Mouse (Mus musculus): ENCODE measurements around the gene Vps9d1. TPM values are rescaled to one million over a fixed set of nuclear protein-coding genes. Genes with fewer than 3 reads are reported as not detected.
"Not testable (repeated sequence)": the region's sequence is repeated elsewhere in the genome, so short reads cannot be mapped to it uniquely, and the experiment has no call there.

Gene Vps9d1
- polyA plus RNA-seq, 2 experiments: 27.4 to 86.1 TPM

- Histone ChIP-seq H3K4me2 (replicated peaks; ENCODE audit: low read depth, low read length, severe bottlenecking) (no peak overlapping the region), H3K9me3 (ENCODE audit: control insufficient read depth, low read length) (no peaks in the 10 kb centered on the region), H3K27me3 (ENCODE audit: control insufficient read depth, insufficient read depth, low read length) (no peaks in the 10 kb centered on the region), H3K36me3 (ENCODE audit: control insufficient read depth, insufficient read depth, low read length) (peaks cover 35% of the 10 kb centered on the region), H3K4me3 (replicated peaks; ENCODE audit: low read length) (no peak overlapping the region), H3K4me1 (ENCODE audit: control insufficient read depth, insufficient read depth, low read length) (no peaks in the 10 kb centered on the region), H3K27ac (replicated peaks; ENCODE audit: low read depth, low read length) (no peak overlapping the region), H3K9ac (ENCODE audit: low read depth, low read length, severe bottlenecking) (no peak overlapping the region)
- WGBS: 93% methylated on average over 8 of the region's 8 CpGs
- ATAC-seq (ENCODE audit: low FRiP score, low read depth) (no peak), DNase-seq (ENCODE audit: low spot score) (no peak)
- no peak for TF ChIP-seq POLR2A (IDR thresholded peaks at IDR 0.05; ENCODE audit: borderline replicate concordance, extremely low read depth, insufficient read depth, insufficient read length)
Measured at GRCm38 (mm10) chr8:123290679-123291078, 36.5 kb upstream of the Vps9d1 start.

- H3K4me2 ChIP-seq (replicated peaks; ENCODE audit: low read depth, low read length, severe bottlenecking): no peak overlapping the region
- ATAC-seq (ENCODE audit: low FRiP score, low read depth) (no peak), DNase-seq (ENCODE audit: low spot score) (no peak)
- H3K36me3 ChIP-seq (ENCODE audit: control insufficient read depth, insufficient read depth, low read length): peaks cover 33% of the 10 kb centered on the region
- 69% methylated on average over 4 of the region's 4 CpGs for WGBS
- H3K9ac ChIP-seq (ENCODE audit: low read depth, low read length, severe bottlenecking): no peak overlapping the region
- TF ChIP-seq POLR2A (IDR thresholded peaks at IDR 0.05; ENCODE audit: borderline replicate concordance, extremely low read depth, insufficient read depth, insufficient read length): no peak
- no peaks in the 10 kb centered on the region for H3K4me1 ChIP-seq (ENCODE audit: control insufficient read depth, insufficient read depth, low read length)
- H3K9me3 ChIP-seq (ENCODE audit: control insufficient read depth, low read length): no peaks in the 10 kb centered on the region
- no peak overlapping the region for H3K27ac ChIP-seq (replicated peaks; ENCODE audit: low read depth, low read length)
- no peak overlapping the region for H3K4me3 ChIP-seq (replicated peaks; ENCODE audit: low read length)
- no peaks in the 10 kb centered on the region for H3K27me3 ChIP-seq (ENCODE audit: control insufficient read depth, insufficient read depth, low read length)
Measured at GRCm38 (mm10) chr8:123290166-123290565, 36.0 kb upstream of the Vps9d1 start.

DNA sequence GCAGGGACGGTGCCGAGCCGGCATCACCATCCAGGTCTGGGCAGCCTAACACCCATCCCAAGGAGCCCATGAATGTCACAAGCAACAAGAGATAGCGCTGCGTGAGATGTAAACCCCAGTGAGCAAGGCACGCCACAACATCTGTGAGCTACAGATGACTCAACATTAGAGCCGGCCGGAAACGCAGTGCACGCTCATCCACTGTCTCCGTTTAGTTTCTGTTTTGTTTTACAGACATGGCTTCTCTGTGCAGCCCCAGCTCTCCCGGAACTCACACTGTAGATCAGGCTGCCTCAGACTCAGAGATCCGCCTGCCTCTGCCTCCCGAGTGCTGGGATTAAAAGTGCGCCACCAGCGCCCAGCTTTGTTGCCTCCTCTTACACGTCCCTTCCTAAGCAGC is 33.2 kb upstream of the Vps9d1 start:
- WGBS: 95% methylated on average over 17 of the region's 17 CpGs
- Histone ChIP-seq H3K4me1 (ENCODE audit: control insufficient read depth, insufficient read depth, low read length) (no peaks in the 10 kb centered on the region), H3K4me2 (replicated peaks; ENCODE audit: low read depth, low read length, severe bottlenecking) (no peak overlapping the region), H3K9ac (ENCODE audit: low read depth, low read length, severe bottlenecking) (no peak overlapping the region), H3K27ac (replicated peaks; ENCODE audit: low read depth, low read length) (no peak overlapping the region), H3K9me3 (ENCODE audit: control insufficient read depth, low read length) (no peaks in the 10 kb centered on the region), H3K36me3 (ENCODE audit: control insufficient read depth, insufficient read depth, low read length) (peaks cover 30% of the 10 kb centered on the region), H3K27me3 (ENCODE audit: control insufficient read depth, insufficient read depth, low read length) (no peaks in the 10 kb centered on the region), H3K4me3 (replicated peaks; ENCODE audit: low read length) (no peak overlapping the region)
- no peak for DNase-seq (ENCODE audit: low spot score)
- ATAC-seq (ENCODE audit: low FRiP score, low read depth): no peak
- TF ChIP-seq POLR2A (IDR thresholded peaks at IDR 0.05; ENCODE audit: borderline replicate concordance, extremely low read depth, insufficient read depth, insufficient read length): no peak

- Histone ChIP-seq H3K9me3 (ENCODE audit: control insufficient read depth, low read length) (no peaks in the 10 kb centered on the region), H3K27me3 (ENCODE audit: control insufficient read depth, insufficient read depth, low read length) (no peaks in the 10 kb centered on the region), H3K4me3 (replicated peaks; ENCODE audit: low read length) (no peak overlapping the region), H3K9ac (ENCODE audit: low read depth, low read length, severe bottlenecking) (no peak overlapping the region), H3K36me3 (ENCODE audit: control insufficient read depth, insufficient read depth, low read length) (peaks cover 30% of the 10 kb centered on the region), H3K4me1 (ENCODE audit: control insufficient read depth, insufficient read depth, low read length) (no peaks in the 10 kb centered on the region), H3K4me2 (replicated peaks; ENCODE audit: low read depth, low read length, severe bottlenecking) (no peak overlapping the region), H3K27ac (replicated peaks; ENCODE audit: low read depth, low read length) (no peak overlapping the region)
- 85% methylated on average over 5 of the region's 5 CpGs for WGBS
- no peak for ATAC-seq (ENCODE audit: low FRiP score, low read depth)
- no peak for DNase-seq (ENCODE audit: low spot score)
- no peak for TF ChIP-seq POLR2A (IDR thresholded peaks at IDR 0.05; ENCODE audit: borderline replicate concordance, extremely low read depth, insufficient read depth, insufficient read length)
Measured at GRCm38 (mm10) chr8:123284493-123284892, 30.3 kb upstream of the Vps9d1 start.

DNA sequence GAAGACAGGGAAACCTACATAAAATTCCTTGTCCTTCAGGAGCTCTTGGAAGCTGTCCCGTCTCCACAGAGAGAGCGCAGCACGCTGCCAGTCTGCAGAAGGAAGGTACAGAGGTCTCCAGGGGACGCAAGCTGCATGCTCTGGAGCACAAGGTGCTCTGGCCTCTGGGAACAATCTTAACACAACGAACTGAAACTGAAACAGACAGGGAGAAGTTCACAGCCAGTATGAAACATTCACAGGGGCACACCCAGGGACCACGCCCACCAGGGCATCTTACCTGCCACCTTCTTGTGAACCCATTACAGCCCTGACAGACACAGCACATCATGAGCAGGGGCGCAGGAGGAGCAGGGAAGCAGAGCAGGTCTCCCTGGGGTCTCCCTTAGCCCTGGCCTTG is 29.8 kb upstream of the Vps9d1 start:
- no peaks in the 10 kb centered on the region for H3K27me3 ChIP-seq (ENCODE audit: control insufficient read depth, insufficient read depth, low read length)
- no peak for DNase-seq (ENCODE audit: low spot score)
- H3K36me3 ChIP-seq (ENCODE audit: control insufficient read depth, insufficient read depth, low read length): peaks cover 29% of the 10 kb centered on the region
- H3K4me3 ChIP-seq (replicated peaks; ENCODE audit: low read length): no peak overlapping the region
- H3K4me1 ChIP-seq (ENCODE audit: control insufficient read depth, insufficient read depth, low read length): no peaks in the 10 kb centered on the region
- no peak overlapping the region for H3K9ac ChIP-seq (ENCODE audit: low read depth, low read length, severe bottlenecking)
- ATAC-seq (ENCODE audit: low FRiP score, low read depth): no peak
- no peak for TF ChIP-seq POLR2A (IDR thresholded peaks at IDR 0.05; ENCODE audit: borderline replicate concordance, extremely low read depth, insufficient read depth, insufficient read length)
- no peak overlapping the region for H3K4me2 ChIP-seq (replicated peaks; ENCODE audit: low read depth, low read length, severe bottlenecking)
- no peak overlapping the region for H3K27ac ChIP-seq (replicated peaks; ENCODE audit: low read depth, low read length)
- 86% methylated on average over 7 of the region's 7 CpGs for WGBS
- no peaks in the 10 kb centered on the region for H3K9me3 ChIP-seq (ENCODE audit: control insufficient read depth, low read length)

- not testable (repeated sequence) for H3K9ac ChIP-seq (ENCODE audit: low read depth, low read length, severe bottlenecking); H3K4me1 ChIP-seq (ENCODE audit: control insufficient read depth, insufficient read depth, low read length); ATAC-seq (ENCODE audit: low FRiP score, low read depth); H3K4me2 ChIP-seq (replicated peaks; ENCODE audit: low read depth, low read length, severe bottlenecking); H3K9me3 ChIP-seq (ENCODE audit: control insufficient read depth, low read length); H3K4me3 ChIP-seq (replicated peaks; ENCODE audit: low read length); H3K27ac ChIP-seq (replicated peaks; ENCODE audit: low read depth, low read length); DNase-seq (ENCODE audit: low spot score); H3K27me3 ChIP-seq (ENCODE audit: control insufficient read depth, insufficient read depth, low read length)
- 91% methylated on average over 5 of the region's 6 CpGs for WGBS
- H3K36me3 ChIP-seq (ENCODE audit: control insufficient read depth, insufficient read depth, low read length): peaks cover 22% of the 10 kb centered on the region
Measured at GRCm38 (mm10) chr8:123282994-123283393, 28.8 kb upstream of the Vps9d1 start.
